Mouse (Mus musculus): ENCODE data around the gene Slc35e4.

GRCm38 (mm10) chr11:3878660-3879059 lies 35.8 kb downstream of the Slc35e4 start:
- no peak for TF ChIP-seq CTCF (IDR thresholded peaks at IDR 0.05; ENCODE audit: low read depth)
- TF ChIP-seq EP300 (IDR thresholded peaks at IDR 0.05; ENCODE audit: low read depth): no peak

Data from heart, postnatal 0 days (tissue).